Mouse (Mus musculus): ENCODE data around the gene Ube2j1. TPM values are rescaled to one million over a fixed set of nuclear protein-coding genes. Genes with fewer than 3 reads are reported as not detected.
"Not testable (repeated sequence)": the region's sequence is repeated elsewhere in the genome, so short reads cannot be mapped to it uniquely, and the experiment has no call there.

Gene Ube2j1
- total RNA-seq (2021) = 10 to 100 TPM; 42.6 to 45.9 TPM
- long read RNA-seq, experiment 1, transcript Ube2j1-202 (8 exons, 3,530 nt) = major isoform, 14 of 50 reads
- long read RNA-seq, experiment 1, partial matches to known transcripts = 4 of 50 reads
- long read RNA-seq, experiment 1, other reads (novel, unspliced or antisense) = 32 of 50 reads
- long read RNA-seq, experiment 2, transcript Ube2j1-202 (8 exons, 3,530 nt) = major isoform, 24 of 64 reads
- long read RNA-seq, experiment 2, partial matches to known transcripts = 3 of 64 reads
- long read RNA-seq, experiment 2, other reads (novel, unspliced or antisense) = 37 of 64 reads

GRCm38 (mm10) chr4:33031195-33031960 lies at the start of gene Ube2j1:
Gene Ube2j1, plus strand, starts transcription at chr4:33031416.
- peak; percentile 95 for DNase-seq

GRCm38 (mm10) chr4:32981617-32982016 lies 49.6 kb upstream of the Ube2j1 start:
- DNase-seq = no peak

- DNase-seq = no peak
Observed at GRCm38 (mm10) chr4:32982041-32982715, 49.0 kb upstream of the Ube2j1 start.

GRCm38 (mm10) chr4:32982716-32983175 lies 48.5 kb upstream of the Ube2j1 start, which contains the start of gene Rragd:
Gene Rragd, plus strand, starts transcription at chr4:32983037.
- DNase-seq = peak; percentile 16

GRCm38 (mm10) chr4:32983176-32984155 lies 47.8 kb upstream of the Ube2j1 start:
- peak; percentile 69 for DNase-seq

- no peak for DNase-seq
Observed at GRCm38 (mm10) chr4:32984242-32984641, 47.0 kb upstream of the Ube2j1 start.

- no peak for DNase-seq
Observed at GRCm38 (mm10) chr4:32984801-32985675, 46.2 kb upstream of the Ube2j1 start.

- no peak for DNase-seq
Observed at GRCm38 (mm10) chr4:32985684-32986083, 45.5 kb upstream of the Ube2j1 start.

GRCm38 (mm10) chr4:32987006-32987405 lies 44.2 kb upstream of the Ube2j1 start:
- no peak for DNase-seq

- no peak for DNase-seq
Observed at GRCm38 (mm10) chr4:32989346-32989745, 41.9 kb upstream of the Ube2j1 start.

- DNase-seq = no peak
Observed at GRCm38 (mm10) chr4:32994168-32994567, 37.0 kb upstream of the Ube2j1 start.

- no peak for DNase-seq
Observed at GRCm38 (mm10) chr4:32996083-32996482, 35.1 kb upstream of the Ube2j1 start.

- no peak for DNase-seq
Observed at GRCm38 (mm10) chr4:32997571-32997970, 33.6 kb upstream of the Ube2j1 start.

GRCm38 (mm10) chr4:32998996-32999395 lies 32.2 kb upstream of the Ube2j1 start:
- DNase-seq = no peak

GRCm38 (mm10) chr4:33002081-33002480 lies 29.1 kb upstream of the Ube2j1 start:
- DNase-seq = no peak

GRCm38 (mm10) chr4:33005595-33006470 lies 25.4 kb upstream of the Ube2j1 start:
- not testable (repeated sequence) for DNase-seq

GRCm38 (mm10) chr4:33006844-33007243 lies 24.4 kb upstream of the Ube2j1 start:
- DNase-seq = no peak

GRCm38 (mm10) chr4:33007443-33008217 lies 23.6 kb upstream of the Ube2j1 start:
- no peak for DNase-seq

GRCm38 (mm10) chr4:33010078-33010477 lies 21.1 kb upstream of the Ube2j1 start:
- DNase-seq = no peak
